Mouse (Mus musculus): ENCODE data around the gene Tlx3.

- TF ChIP-seq CTCF (conservative IDR thresholded peaks at IDR 0.05; ENCODE audit: insufficient read depth, insufficient read length, low read depth, low read length), result no peak
- TF ChIP-seq POLR2A (IDR thresholded peaks at IDR 0.05; ENCODE audit: low read depth, low read length), result no peak
Observed at GRCm38 (mm10) chr11:33207411-33207810, 4.0 kb upstream of the Tlx3 start.

Data from kidney, adult 2 months (tissue).